30 mouse cellular contexts compared by ENCODE assay signal in genomic region chr16:7197953-7198352, GRCm38 (mm10).
DNase-seq lines count a peak whose midpoint lies in the region; ATAC-seq lines count a peak whose summit lies in the region.
"Had no signal": no experiment of that assay in that cellular context is flagged by ENCODE, and none has a peak within 500 bp of the region (broad histone marks: within the 10 kb centered on the region; RNA-seq: fewer than 3 reads in every experiment).

No protein-coding gene starts in this region.

- H3K27me3 ChIP-seq in hindbrain, embryonic 13.5 days, result no peaks in the 10 kb centered on the region
- no peaks in the 10 kb centered on the region for H3K27me3 ChIP-seq in hindbrain, embryonic 16.5 days (replicated peaks; ENCODE audit: control insufficient read depth, insufficient read depth, low read length)
- no peaks in the 10 kb centered on the region for H3K27me3 ChIP-seq in midbrain, embryonic 13.5 days
- H3K27me3 ChIP-seq in midbrain, embryonic 16.5 days (ENCODE audit: control insufficient read depth, insufficient read depth, low read depth, low read length), result no peaks in the 10 kb centered on the region
- no peaks in the 10 kb centered on the region for H3K27me3 ChIP-seq in neural tube, embryonic 13.5 days
- no peaks in the 10 kb centered on the region for H3K27me3 ChIP-seq in neural tube, embryonic 15.5 days (replicated peaks)
- H3K27me3 ChIP-seq: CH12.LX; embryonic facial prominence, embryonic 13.5 days; embryonic facial prominence, embryonic 15.5 days; forebrain, embryonic 12.5 days had no signal

- no peak overlapping the region for H3K4me3 ChIP-seq in hindbrain, embryonic 13.5 days
- H3K4me3 ChIP-seq in hindbrain, embryonic 16.5 days (ENCODE audit: low read length), result no peak overlapping the region
- no peak overlapping the region for H3K4me3 ChIP-seq in midbrain, embryonic 13.5 days (replicated peaks)
- no peak overlapping the region for H3K4me3 ChIP-seq in midbrain, embryonic 16.5 days (ENCODE audit: low read depth, low read length)
- H3K4me3 ChIP-seq in neural tube, embryonic 13.5 days, result no peak overlapping the region
- H3K4me3 ChIP-seq in neural tube, embryonic 15.5 days (replicated peaks), result no peak overlapping the region
- H3K4me3 ChIP-seq: embryonic facial prominence, embryonic 13.5 days; embryonic facial prominence, embryonic 15.5 days; erythroblast, embryonic 14.5 days; forebrain, embryonic 10.5 days; forebrain, embryonic 12.5 days had no signal

- H3K9ac ChIP-seq in hindbrain, embryonic 13.5 days, result no peak overlapping the region
- H3K9ac ChIP-seq in hindbrain, embryonic 16.5 days (ENCODE audit: low read depth, low read length), result no peak overlapping the region
- no peak overlapping the region for H3K9ac ChIP-seq in midbrain, embryonic 13.5 days (replicated peaks)
- H3K9ac ChIP-seq in midbrain, embryonic 16.5 days (ENCODE audit: low read depth, low read length), result no peak overlapping the region
- no peak overlapping the region for H3K9ac ChIP-seq in neural tube, embryonic 13.5 days
- no peak overlapping the region for H3K9ac ChIP-seq in neural tube, embryonic 15.5 days (replicated peaks)
- H3K9ac ChIP-seq: embryonic facial prominence, embryonic 13.5 days; embryonic facial prominence, embryonic 15.5 days; forebrain, embryonic 12.5 days had no signal

- ATAC-seq in hindbrain, embryonic 13.5 days (ENCODE audit: low FRiP score), result peak; percentile 43; the same call in 1 of the 2 replicates
- no peak; the same call in 1 of the 2 replicates for ATAC-seq in hindbrain, embryonic 16.5 days
- ATAC-seq in midbrain, embryonic 13.5 days, result 0 out of 2 replicates have a peak, but pooled peaks have one; percentile 55
- no peak for ATAC-seq in midbrain, embryonic 16.5 days
- no peak for ATAC-seq in neural tube, embryonic 13.5 days (ENCODE audit: low read depth)
- ATAC-seq in neural tube, embryonic 15.5 days (ENCODE audit: low FRiP score), result no peak
- ATAC-seq: activated CD4-positive, CD25-positive, alpha-beta regulatory T cell, adult 4 months; CD4-positive, CD25-positive, alpha-beta regulatory T cell, adult 4 months; forebrain, embryonic 14.5 days; forebrain, embryonic 16.5 days; Patski had no signal

- DNase-seq in neural tube, embryonic 10.5 days (ENCODE audit: extremely low spot score, low spot score), result no peak
- DNase-seq in B cell, adult 2 months, result no peak
- DNase-seq: adrenal gland, adult 8-10 months; adrenal gland, postnatal 14 days; adrenal gland, postnatal 36 days; cerebellum, adult 11 months; cerebellum, adult 18-20 months; cerebellum, adult 8-10 months; cerebellum, adult 9-11 months; cerebellum, postnatal 14 days; cerebellum, postnatal 36 days; embryo, embryonic 11 days had no signal

- no peak overlapping the region for H3K4me2 ChIP-seq in hindbrain, embryonic 13.5 days
- H3K4me2 ChIP-seq in hindbrain, embryonic 16.5 days (ENCODE audit: low read length), result no peak overlapping the region
- H3K4me2 ChIP-seq in midbrain, embryonic 13.5 days (replicated peaks), result no peak overlapping the region
- H3K4me2 ChIP-seq in midbrain, embryonic 16.5 days (ENCODE audit: low read length), result no peak overlapping the region
- H3K4me2 ChIP-seq in neural tube, embryonic 13.5 days, result no peak overlapping the region
- H3K4me2 ChIP-seq in neural tube, embryonic 15.5 days, result no peak overlapping the region
- H3K4me2 ChIP-seq: embryonic facial prominence, embryonic 13.5 days; embryonic facial prominence, embryonic 15.5 days; forebrain, embryonic 12.5 days had no signal

- H3K9me3 ChIP-seq in hindbrain, embryonic 13.5 days, result no peaks in the 10 kb centered on the region
- H3K9me3 ChIP-seq in hindbrain, embryonic 16.5 days (ENCODE audit: control insufficient read depth, low read length), result no peaks in the 10 kb centered on the region
- H3K9me3 ChIP-seq in midbrain, embryonic 13.5 days, result no peaks in the 10 kb centered on the region
- H3K9me3 ChIP-seq in midbrain, embryonic 16.5 days (replicated peaks; ENCODE audit: control insufficient read depth, low read length, poor library complexity, severe bottlenecking), result no peaks in the 10 kb centered on the region
- H3K9me3 ChIP-seq in neural tube, embryonic 13.5 days, result no peaks in the 10 kb centered on the region
- no peaks in the 10 kb centered on the region for H3K9me3 ChIP-seq in neural tube, embryonic 15.5 days (replicated peaks)
- H3K9me3 ChIP-seq: embryonic facial prominence, embryonic 13.5 days; embryonic facial prominence, embryonic 15.5 days; forebrain, embryonic 10.5 days; forebrain, embryonic 12.5 days had no signal

- H3K27ac ChIP-seq in hindbrain, embryonic 13.5 days, result peak overlapping the region; percentile 52
- H3K27ac ChIP-seq in hindbrain, embryonic 16.5 days (ENCODE audit: low read depth, low read length), result no peak overlapping the region
- H3K27ac ChIP-seq in midbrain, embryonic 13.5 days, result no peak overlapping the region
- H3K27ac ChIP-seq in midbrain, embryonic 16.5 days (ENCODE audit: low read length), result no peak overlapping the region
- H3K27ac ChIP-seq in neural tube, embryonic 13.5 days (replicated peaks), result peak overlapping the region; percentile 54
- H3K27ac ChIP-seq in neural tube, embryonic 15.5 days (replicated peaks), result peak overlapping the region; percentile 45; the same call in 1 of the 2 replicates
- H3K27ac ChIP-seq: embryonic facial prominence, embryonic 13.5 days; embryonic facial prominence, embryonic 15.5 days; forebrain, embryonic 10.5 days; forebrain, embryonic 12.5 days had no signal

- H3K4me1 ChIP-seq in hindbrain, embryonic 13.5 days (replicated peaks), result peaks cover 12% of the 10 kb centered on the region
- no peaks in the 10 kb centered on the region for H3K4me1 ChIP-seq in hindbrain, embryonic 16.5 days (ENCODE audit: control insufficient read depth, insufficient read depth, low read depth, low read length)
- peaks cover 8% of the 10 kb centered on the region; the same call in 1 of the 2 replicates for H3K4me1 ChIP-seq in midbrain, embryonic 13.5 days (replicated peaks)
- peaks cover 13% of the 10 kb centered on the region for H3K4me1 ChIP-seq in midbrain, embryonic 16.5 days (ENCODE audit: control insufficient read depth, insufficient read depth, low read length)
- H3K4me1 ChIP-seq in neural tube, embryonic 13.5 days (replicated peaks), result peaks cover 38% of the 10 kb centered on the region
- peaks cover 24% of the 10 kb centered on the region for H3K4me1 ChIP-seq in neural tube, embryonic 15.5 days
- H3K4me1 ChIP-seq: embryonic facial prominence, embryonic 13.5 days; embryonic facial prominence, embryonic 15.5 days had no signal

- no peaks in the 10 kb centered on the region for H3K36me3 ChIP-seq in hindbrain, embryonic 13.5 days
- no peaks in the 10 kb centered on the region for H3K36me3 ChIP-seq in hindbrain, embryonic 16.5 days (ENCODE audit: control insufficient read depth, insufficient read depth, low read length)
- H3K36me3 ChIP-seq in midbrain, embryonic 13.5 days, result no peaks in the 10 kb centered on the region
- H3K36me3 ChIP-seq in midbrain, embryonic 16.5 days (ENCODE audit: control insufficient read depth, insufficient read depth, low read length), result no peaks in the 10 kb centered on the region
- no peaks in the 10 kb centered on the region for H3K36me3 ChIP-seq in neural tube, embryonic 13.5 days
- H3K36me3 ChIP-seq in neural tube, embryonic 15.5 days, result no peaks in the 10 kb centered on the region
- H3K36me3 ChIP-seq: embryonic facial prominence, embryonic 13.5 days; embryonic facial prominence, embryonic 15.5 days; forebrain, embryonic 10.5 days; forebrain, embryonic 12.5 days; G1E had no signal

- 55% methylated on average over 5 of the region's 5 CpGs for WGBS in hindbrain, embryonic 13.5 days
- WGBS in hindbrain, embryonic 16.5 days, result 62% methylated on average over 5 of the region's 5 CpGs
- WGBS in midbrain, embryonic 13.5 days, result 64% methylated on average over 5 of the region's 5 CpGs
- 72% methylated on average over 5 of the region's 5 CpGs for WGBS in midbrain, embryonic 16.5 days
- WGBS in neural tube, embryonic 13.5 days, result 81% methylated on average over 5 of the region's 5 CpGs
- WGBS in neural tube, embryonic 15.5 days, result 75% methylated on average over 5 of the region's 5 CpGs

Comparison
In these comparisons a context has a peak if more than half of its experiments do, and no peak if none do; other contexts are left out.
1. ATAC-seq: peak in hindbrain, embryonic 13.5 days (single experiment) and midbrain, embryonic 13.5 days (single experiment); none in hindbrain, embryonic 16.5 days (single experiment), midbrain, embryonic 16.5 days (single experiment), neural tube, embryonic 13.5 days (single experiment) and neural tube, embryonic 15.5 days (single experiment).
2. H3K27ac ChIP-seq: peak in hindbrain, embryonic 13.5 days (single experiment), neural tube, embryonic 13.5 days (single experiment) and neural tube, embryonic 15.5 days (single experiment); none in hindbrain, embryonic 16.5 days (single experiment), midbrain, embryonic 13.5 days (single experiment) and midbrain, embryonic 16.5 days (single experiment).